Mouse (Mus musculus) c-Kit-negative CD71-positive TER-119-positive erythroid progenitor cells, embryonic 14.5 days (primary cell): ENCODE data around the gene Zfp182.

Experiments
- DNase-seq: peaks from one replicate; pipeline ENCODE4 v3.0.0-alpha.2; 2013; ENCODE audit warnings: low read depth, low spot score

Gene Zfp182

GRCm38 (mm10) chrX:21061866-21062543 lies at the start of gene Zfp182:
Gene Zfp182 (minus strand): TSS chrX:21062316.
- DNase-seq: peak; percentile 52

GRCm38 (mm10) chrX:21089867-21090239 lies 27.7 kb upstream of the Zfp182 start:
- DNase-seq: no peak

- no peak for DNase-seq
Observed at GRCm38 (mm10) chrX:21088983-21089866, 27.1 kb upstream of the Zfp182 start, which contains the start of gene Zfp300. Gene Zfp300 (minus strand): TSS chrX:21089527.

- DNase-seq: no peak
Observed at GRCm38 (mm10) chrX:21088645-21088982, 26.5 kb upstream of the Zfp182 start.

GRCm38 (mm10) chrX:21068106-21068505 lies 6.0 kb upstream of the Zfp182 start, which contains the start of gene Spaca5:
Gene Spaca5 (plus strand): TSS chrX:21068406.
- no peak for DNase-seq

- no peak for DNase-seq
Observed at GRCm38 (mm10) chrX:21062544-21062890, 401 bp upstream of the Zfp182 start.

GRCm38 (mm10) chrX:21061460-21061859 lies 656 bp downstream of the Zfp182 start:
- DNase-seq: no peak

GRCm38 (mm10) chrX:20980901-20981300 lies 81.2 kb downstream of the Zfp182 start:
- no peak for DNase-seq
